Mouse (Mus musculus) v-Abl transformed pro-B cells (cell line): ENCODE data around the gene Dynll2.

Source experiments
- in situ Hi-C, 2 experiments: fragments of 400-800 bp; cut with MboI; formaldehyde crosslinking; loops; one replicate each; pipeline ENCODE4 v1.15.1; 2025; ENCODE audit not compliant: unreplicated experiment in 2 of 2

Dynll2 gene

GRCm38 (mm10) chr11:87930348-87930747, 57.0 kb downstream of the Dynll2 start:
- in situ Hi-C loops: no loop called here
